Mouse (Mus musculus) myocyte (in vitro differentiated cells): ENCODE measurements around the gene Ripply3. TPM values are rescaled to one million over a fixed set of nuclear protein-coding genes. Genes with fewer than 3 reads are reported as not detected.

Source experiments
- H3K27me3 ChIP-seq: one replicate; pipeline ENCODE4 v1.6.1; 2011; ENCODE audit not compliant: control insufficient read depth, insufficient read depth, insufficient read length
- H3K36me3 ChIP-seq: one replicate; pipeline ENCODE4 v1.6.1; 2011; ENCODE audit not compliant: control insufficient read depth, insufficient read depth
- H3K4me2 ChIP-seq: one replicate; pipeline ENCODE4 v1.6.1; 2011; ENCODE audit warnings: low read depth, control low read depth
- H3K4me3 ChIP-seq: one replicate; pipeline ENCODE4 v1.5.1; 2011; ENCODE audit warnings: mild to moderate bottlenecking, control low read depth, moderate library complexity
- H3K79me2 ChIP-seq: one replicate; pipeline ENCODE4 v1.6.1; 2011; ENCODE audit not compliant: control insufficient read depth, insufficient read depth
- H3ac ChIP-seq: one replicate; pipeline ENCODE4 v1.6.1; 2011; ENCODE audit not compliant: control insufficient read depth, insufficient read length
- CEBPB ChIP-seq: IDR thresholded peaks from 2 replicates; pipeline ENCODE4 v1.6.1; 2011; ENCODE audit warnings: mild to moderate bottlenecking, moderate library complexity; ENCODE audit not compliant: poor library complexity, insufficient read depth, severe bottlenecking
- E2F4 ChIP-seq: IDR thresholded peaks from one replicate; pipeline ENCODE4 v1.6.1; 2011; ENCODE audit warnings: mild to moderate bottlenecking, control low read depth, moderate library complexity; ENCODE audit not compliant: insufficient read depth
- MAX ChIP-seq: IDR thresholded peaks from one replicate; pipeline ENCODE4 v1.6.1; 2011; ENCODE audit warnings: low read depth, mild to moderate bottlenecking, control low read depth
- MYOD1 ChIP-seq, 3 experiments: IDR thresholded peaks; one replicate each; pipeline ENCODE4 v1.6.1; 2011; ENCODE audit warnings: control low read depth in 2 of 3, low read depth in 2 of 3, mild to moderate bottlenecking in 2 of 3, moderate library complexity in 1 of 3; ENCODE audit not compliant: insufficient read length in 2 of 3, control insufficient read depth in 1 of 3
- MYOG ChIP-seq, 3 experiments: IDR thresholded peaks; one replicate each; pipeline ENCODE4 v1.6.1; 2011; ENCODE audit warnings: control low read depth in 2 of 3, low read depth in 2 of 3, mild to moderate bottlenecking in 2 of 3; ENCODE audit not compliant: insufficient read length in 2 of 3, control insufficient read depth in 1 of 3, insufficient read depth in 1 of 3
- POLR2A ChIP-seq: IDR thresholded peaks from one replicate; pipeline ENCODE4 v1.6.1; 2011; ENCODE audit warnings: low read depth, mild to moderate bottlenecking, control low read depth, moderate library complexity; ENCODE audit not compliant: insufficient read length
- POLR2AphosphoS2 ChIP-seq: IDR thresholded peaks from one replicate; pipeline ENCODE4 v1.6.1; 2011; ENCODE audit warnings: low read depth, control low read depth; ENCODE audit not compliant: insufficient read length
- REST ChIP-seq: IDR thresholded peaks from one replicate; pipeline ENCODE4 v1.6.1; 2011; ENCODE audit warnings: mild to moderate bottlenecking, control low read depth, moderate library complexity; ENCODE audit not compliant: insufficient read depth, insufficient read length
- SRF ChIP-seq: IDR thresholded peaks from one replicate; pipeline ENCODE4 v1.6.1; 2011; ENCODE audit warnings: low read depth; ENCODE audit not compliant: control insufficient read depth, insufficient read length
- TCF12 ChIP-seq: IDR thresholded peaks from one replicate; pipeline ENCODE4 v1.6.1; 2011; ENCODE audit warnings: mild to moderate bottlenecking, control low read depth; ENCODE audit not compliant: poor library complexity, insufficient read depth, severe bottlenecking
- TCF3 ChIP-seq: IDR thresholded peaks from one replicate; pipeline ENCODE4 v1.6.1; 2011; ENCODE audit warnings: low read depth, control low read depth; ENCODE audit not compliant: insufficient read length
- USF1 ChIP-seq: IDR thresholded peaks from one replicate; pipeline ENCODE4 v1.6.1; 2011; ENCODE audit warnings: low read depth, mild to moderate bottlenecking, control low read depth, moderate library complexity
- polyA plus RNA-seq: library from polyadenylated mRNA; unstranded; fragments of >200 nt; fragmentation: generic; extraction: Trizol; gene quantifications from one replicate; pipeline ENCODE4 v1.2.1, GENCODE M21; 2012; ENCODE audit warnings: missing spikeins

Ripply3 gene
- polyA plus RNA-seq, 1 experiment: 0.08 TPM

DNA sequence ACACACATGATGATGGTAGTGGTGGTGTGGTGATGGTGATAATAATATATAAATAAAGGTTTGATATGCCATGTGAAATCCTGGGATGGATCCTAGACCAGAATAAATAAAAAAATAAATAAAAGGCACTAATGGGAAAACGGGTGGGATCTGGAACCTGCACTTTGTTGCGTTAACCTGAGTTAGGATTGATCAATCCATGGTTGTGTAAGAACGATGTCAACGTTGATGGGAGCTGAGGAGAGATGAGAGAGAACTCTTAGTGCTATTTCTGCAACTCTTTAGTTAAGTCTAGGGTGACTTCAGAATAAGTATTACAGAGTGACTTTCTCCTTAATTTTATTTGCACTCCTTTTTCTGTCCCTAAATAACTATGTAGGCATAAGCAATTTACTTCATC lies 27.0 kb upstream of the Ripply3 start:
- Histone ChIP-seq H3K27me3 (peaks cover under 1% of the 10 kb centered on the region), H3K79me2 (no peaks in the 10 kb centered on the region), H3ac (no peak overlapping the region), H3K36me3 (no peaks in the 10 kb centered on the region), H3K4me2 (no peak overlapping the region), H3K4me3 (no peak overlapping the region)
- no peak for TF ChIP-seq REST

DNA sequence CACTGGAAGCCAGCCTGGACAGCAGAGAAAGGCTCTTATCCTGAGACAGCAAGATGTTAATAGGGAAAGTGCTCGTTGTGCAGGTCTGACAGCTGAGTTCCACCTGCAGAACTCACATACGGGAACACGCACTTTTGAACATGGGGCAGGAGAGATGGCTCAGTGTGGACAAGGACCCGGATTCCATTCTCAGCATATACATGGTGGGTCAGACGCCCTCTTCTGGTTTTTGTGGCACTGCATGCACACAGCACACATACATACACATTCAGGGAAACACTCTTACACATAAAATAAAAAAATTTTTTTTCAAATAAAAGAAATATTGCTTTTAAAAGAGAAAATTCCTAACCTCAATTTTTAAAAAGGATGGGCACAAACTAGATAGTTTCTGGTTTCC lies 26.5 kb upstream of the Ripply3 start:
- Histone ChIP-seq H3ac (no peak overlapping the region), H3K27me3 (no peaks in the 10 kb centered on the region), H3K79me2 (no peaks in the 10 kb centered on the region), H3K36me3 (no peaks in the 10 kb centered on the region), H3K4me3 (no peak overlapping the region), H3K4me2 (no peak overlapping the region)
- TF ChIP-seq USF1 (no peak), CEBPB (no peak), SRF (no peak), MAX (no peak), TCF3 (no peak), MYOD1 (IDR thresholded peaks at IDR 0.05; ENCODE audit: control insufficient read depth in 1 of 3, insufficient read length in 2 of 3, low read depth in 2 of 3) (no peak), POLR2A (no peak), E2F4 (no peak), MYOG (IDR thresholded peaks at IDR 0.05; ENCODE audit: control insufficient read depth in 1 of 3, insufficient read depth in 1 of 3, insufficient read length in 2 of 3, low read depth in 2 of 3) (no peak)

DNA sequence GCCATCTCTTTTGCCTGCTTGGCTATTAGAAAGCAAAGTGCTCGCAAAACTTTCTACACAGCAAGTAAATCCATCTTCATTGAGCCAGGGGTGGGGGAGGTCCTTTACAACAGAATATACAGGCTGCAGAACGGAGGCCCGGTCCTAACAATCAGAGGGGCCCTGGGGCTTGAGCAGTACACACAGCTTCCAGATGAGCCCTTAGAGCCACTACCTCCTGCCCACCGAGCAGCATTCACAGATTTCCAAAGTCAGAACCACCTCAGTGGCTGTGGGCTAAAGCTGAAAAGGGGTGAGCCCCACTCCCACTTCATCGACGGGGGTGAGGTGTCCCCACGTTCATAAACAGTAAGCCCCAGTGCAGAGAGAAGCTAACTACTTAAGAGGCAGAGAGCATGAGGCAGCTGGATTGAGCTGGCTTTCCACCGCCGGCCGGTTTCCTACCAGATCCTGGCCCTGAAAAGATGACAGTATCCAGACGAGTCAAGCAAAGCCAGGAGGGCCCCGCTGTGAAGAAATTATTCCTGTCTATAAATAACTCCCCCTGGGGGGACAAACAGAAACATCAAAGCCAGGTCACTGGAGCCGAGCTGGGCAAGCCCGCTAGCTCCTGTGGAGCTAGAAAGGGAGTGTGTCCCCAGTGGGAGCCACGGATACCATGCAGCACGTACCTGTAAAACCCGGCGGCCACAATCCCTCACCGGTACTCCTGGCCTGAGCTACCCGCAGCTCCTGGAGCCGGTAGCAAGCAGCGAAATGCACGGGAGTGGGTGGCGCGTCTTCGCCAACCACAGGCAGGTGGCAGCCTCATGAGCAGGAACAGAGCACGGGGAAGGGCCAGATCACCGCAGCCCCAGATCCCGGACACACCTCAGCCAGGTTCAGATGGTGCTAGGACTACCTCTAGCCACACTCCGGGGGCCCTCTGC lies 25.7 kb upstream of the Ripply3 start:
- Histone ChIP-seq H3K4me2 (no peak overlapping the region), H3ac (no peak overlapping the region), H3K79me2 (no peaks in the 10 kb centered on the region), H3K36me3 (no peaks in the 10 kb centered on the region), H3K4me3 (no peak overlapping the region), H3K27me3 (no peaks in the 10 kb centered on the region)
- no peak for TF ChIP-seq SRF
- TF ChIP-seq POLR2AphosphoS2: no peak
- TF ChIP-seq TCF3: no peak
- no peak for TF ChIP-seq USF1
- no peak for TF ChIP-seq REST
- TF ChIP-seq CEBPB: no peak
- no peak for TF ChIP-seq MYOD1 (IDR thresholded peaks at IDR 0.05; ENCODE audit: control insufficient read depth in 1 of 3, insufficient read length in 2 of 3, low read depth in 2 of 3)
- no peak for TF ChIP-seq POLR2A
- TF ChIP-seq MAX: no peak
- no peak for TF ChIP-seq E2F4
- no peak for TF ChIP-seq TCF12
- TF ChIP-seq MYOG (IDR thresholded peaks at IDR 0.05; ENCODE audit: control insufficient read depth in 1 of 3, insufficient read depth in 1 of 3, insufficient read length in 2 of 3, low read depth in 2 of 3): no peak

DNA sequence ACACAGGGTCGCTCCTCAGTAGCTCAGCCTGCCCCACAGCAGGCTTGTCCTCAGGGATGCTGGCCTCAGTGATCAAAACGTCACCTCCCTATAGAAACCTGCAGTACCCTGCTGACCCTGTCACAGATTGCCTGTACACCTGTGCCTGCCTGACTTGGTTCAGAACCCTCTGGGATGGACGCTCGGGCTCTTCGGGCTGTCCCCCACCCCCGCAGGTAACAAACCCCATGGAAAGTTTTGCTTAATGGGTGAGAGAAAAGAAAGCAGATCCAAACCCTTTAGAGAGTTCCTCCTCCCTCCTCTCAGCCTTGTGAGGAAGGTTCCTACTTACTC lies 25.1 kb upstream of the Ripply3 start:
- H3K27me3 ChIP-seq: no peaks in the 10 kb centered on the region
- H3ac ChIP-seq: no peak overlapping the region
- no peak for TF ChIP-seq TCF3
- TF ChIP-seq MAX: no peak
- TF ChIP-seq TCF12: no peak
- no peaks in the 10 kb centered on the region for H3K36me3 ChIP-seq
- no peak overlapping the region for H3K4me2 ChIP-seq
- H3K79me2 ChIP-seq: no peaks in the 10 kb centered on the region
- H3K4me3 ChIP-seq: no peak overlapping the region

DNA sequence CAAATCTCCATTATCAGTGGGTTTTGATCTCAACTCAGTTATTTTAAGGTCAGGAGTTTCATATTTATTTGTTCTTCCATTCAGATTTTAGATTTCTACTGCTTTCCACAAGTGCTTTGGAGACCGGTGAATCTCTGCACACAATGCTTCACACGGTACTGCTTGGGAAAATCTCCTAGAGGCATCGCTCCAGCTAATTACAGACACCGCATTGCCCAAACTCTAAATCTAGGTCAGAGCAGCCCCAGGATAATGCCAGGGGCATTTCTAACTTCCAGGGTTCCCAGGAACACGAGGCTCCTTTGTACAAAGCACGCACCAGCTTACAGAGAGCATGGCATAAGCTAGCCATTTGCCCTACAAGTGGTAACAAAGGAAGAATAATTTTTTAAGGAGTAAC lies 20.7 kb upstream of the Ripply3 start:
- H3K27me3 ChIP-seq: no peaks in the 10 kb centered on the region
- H3K4me2 ChIP-seq: peak overlapping the region; percentile 55
- TF ChIP-seq POLR2A (no peak), CEBPB (no peak), TCF12 (no peak), POLR2AphosphoS2 (no peak), MYOG (IDR thresholded peaks at IDR 0.05; ENCODE audit: control insufficient read depth in 1 of 3, insufficient read depth in 1 of 3, insufficient read length in 2 of 3, low read depth in 2 of 3) (no peak), USF1 (no peak), TCF3 (no peak), E2F4 (no peak), MYOD1 (IDR thresholded peaks at IDR 0.05; ENCODE audit: control insufficient read depth in 1 of 3, insufficient read length in 2 of 3, low read depth in 2 of 3) (no peak), SRF (no peak), MAX (no peak), REST (no peak)
- H3K79me2 ChIP-seq: no peaks in the 10 kb centered on the region
- no peak overlapping the region for H3K4me3 ChIP-seq
- H3K36me3 ChIP-seq: no peaks in the 10 kb centered on the region
- H3ac ChIP-seq: no peak overlapping the region
